Mouse (Mus musculus) heart, adult 2 months (tissue): ENCODE measurements around the gene Nbeal1. TPM values are rescaled to one million over a fixed set of nuclear protein-coding genes. Genes with fewer than 3 reads are reported as not detected.

Experiments used
- DNase-seq, 2 experiments: peaks; one replicate each; pipeline ENCODE4 v3.0.0; 2021
- H3K27ac ChIP-seq: fragments of 200-600 bp; 2 replicates; pipeline ENCODE4 v1.8.1; 2022
- H3K27me3 ChIP-seq: fragments of 200-500 bp; 2 replicates; pipeline ENCODE4 v1.6.1; 2012; ENCODE audit warnings: mild to moderate bottlenecking, low read length, inconsistent platforms, mixed read lengths; ENCODE audit not compliant: control insufficient read depth, insufficient read depth
- H3K36me3 ChIP-seq: fragments of 200-500 bp; 2 replicates; pipeline ENCODE4 v1.6.1; 2012; ENCODE audit warnings: low read length, inconsistent platforms; ENCODE audit not compliant: control insufficient read depth, insufficient read depth
- H3K4me1 ChIP-seq: fragments of 200-500 bp; 2 replicates; pipeline ENCODE4 v1.6.1; 2011; ENCODE audit warnings: low read length; ENCODE audit not compliant: control insufficient read depth, insufficient read depth
- H3K4me3 ChIP-seq: fragments of 200-600 bp; 2 replicates; pipeline ENCODE4 v1.8.1; 2022
- H3K79me2 ChIP-seq: fragments of 200-500 bp; replicated peaks from 2 replicates; pipeline ENCODE4 v1.6.1; 2012; ENCODE audit warnings: mild to moderate bottlenecking, inconsistent platforms, low read length, moderate library complexity, mixed read lengths; ENCODE audit not compliant: control insufficient read depth, insufficient read depth
- H3K9ac ChIP-seq: fragments of 200-500 bp; 2 replicates; pipeline ENCODE4 v1.6.1; 2012; ENCODE audit warnings: low read depth, mild to moderate bottlenecking, control low read depth, inconsistent platforms, low read length, mixed read lengths
- CTCF ChIP-seq: fragments of 200-600 bp; IDR thresholded peaks from 2 replicates; pipeline ENCODE4 v1.8.1; 2022; ENCODE audit warnings: antibody characterized with exemption, mild to moderate bottlenecking, moderate library complexity
- EP300 ChIP-seq: fragments of 200-500 bp; IDR thresholded peaks from 2 replicates; pipeline ENCODE4 v1.6.1; 2011; ENCODE audit warnings: low read depth, low read length, control low read depth; ENCODE audit not compliant: insufficient read depth
- POLR2A ChIP-seq: fragments of 200-500 bp; IDR thresholded peaks from 2 replicates; pipeline ENCODE4 v1.6.1; 2011; ENCODE audit warnings: mild to moderate bottlenecking, low read depth, low read length, control low read depth; ENCODE audit not compliant: insufficient read depth
- WGBS: fragments of 180-500 bp; shearing (Covaris S2); methylation state at CpG from one replicate; pipeline ENCODE4 v1.1.7; 2018; 5-methylcytosine and 5-hydroxymethylcytosine counted together
- intact Hi-C: fragments of 180-260 bp; cut with DNase I; formaldehyde crosslinking; loops from one replicate; pipeline ENCODE4 v1.15.1; 2025
- polyA plus RNA-seq: library from polyadenylated mRNA; depleted of rRNA; stranded (reverse); fragments of >200 nt; gene quantifications from 2 replicates; pipeline ENCODE4 v1.2.3, GENCODE M21; 2012
- total RNA-seq, 2 experiments: library from RNA; stranded (reverse); gene quantifications; 2 replicates each; pipeline ENCODE4 v1.2.3; 2021

Nbeal1 gene
- total and polyA plus RNA-seq, 3 experiments, result 3.8 to 49.1 (median 42.8) TPM

DNA sequence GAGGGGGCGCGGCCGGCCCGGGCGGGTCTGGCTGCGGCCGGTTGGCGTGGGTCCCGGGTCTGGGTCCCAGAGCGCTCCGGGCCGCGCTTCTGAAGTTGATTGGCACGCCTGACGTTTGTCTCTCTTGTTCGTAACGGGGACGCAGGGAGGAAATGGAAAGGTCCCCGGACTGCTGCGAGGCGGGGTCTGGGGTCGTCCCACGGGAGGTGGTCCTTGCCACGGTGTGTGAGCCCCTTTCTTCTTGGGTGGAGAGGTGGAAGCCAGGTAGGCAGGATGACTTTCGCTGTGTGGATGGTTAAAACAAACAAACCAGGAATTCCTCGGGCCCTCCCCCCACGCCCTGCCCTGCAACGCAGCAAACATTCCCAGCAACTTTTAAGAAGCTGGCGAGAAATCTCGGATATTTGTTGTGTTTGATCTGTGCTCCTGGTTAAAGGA, 404 bp downstream of the Nbeal1 start:
- H3K79me2 ChIP-seq, result no peaks in the 10 kb centered on the region
- H3K4me3 ChIP-seq, result peak overlapping the region; percentile 69
- peaks cover 20% of the 10 kb centered on the region for H3K36me3 ChIP-seq
- under 1% methylated on average over 29 of the region's 30 CpGs for whole genome bisulfite sequencing
- no peak for DNase-seq
- H3K9ac ChIP-seq, result peak overlapping the region; percentile 96
- H3K4me1 ChIP-seq, result peaks cover 5% of the 10 kb centered on the region
- H3K27ac ChIP-seq, result peak overlapping the region; percentile 99
- TF ChIP-seq EP300, result peak; percentile 18; the same call in 1 of the 2 replicates
- no peak for TF ChIP-seq CTCF
- TF ChIP-seq POLR2A, result peak; percentile 26; the same call in 1 of the 2 replicates
- H3K27me3 ChIP-seq, result no peaks in the 10 kb centered on the region
- intact Hi-C loops, result loop anchor here (5.0 kb wide), 1 partner anchor 84 kb away; the partner anchor contains the start of genes Carf and Wdr12

DNA sequence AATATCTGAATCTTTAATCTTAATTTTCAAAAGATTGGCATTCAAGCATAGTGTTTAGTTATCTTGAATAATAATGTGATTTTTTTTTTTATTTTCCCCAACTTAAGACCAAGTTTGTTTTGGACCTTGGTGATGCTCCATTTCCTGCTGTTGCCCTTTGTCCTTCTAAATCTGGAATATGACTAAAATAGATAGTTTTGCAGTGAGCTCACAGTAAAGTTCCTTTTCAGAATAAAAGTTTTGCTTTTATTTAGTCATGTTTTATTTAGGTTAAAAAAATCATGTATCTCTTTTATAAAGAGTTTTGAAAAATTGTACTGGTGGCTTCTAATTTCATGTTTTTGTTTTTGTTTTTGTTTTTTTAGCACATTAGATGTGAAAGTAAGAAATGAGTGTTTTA, 8.1 kb downstream of the Nbeal1 start:
- Histone ChIP-seq H3K27me3 (no peaks in the 10 kb centered on the region), H3K36me3 (peaks cover 34% of the 10 kb centered on the region), H3K27ac (peak overlapping the region; percentile 59), H3K4me1 (peaks cover 6% of the 10 kb centered on the region), H3K79me2 (no peaks in the 10 kb centered on the region), H3K4me3 (no peak overlapping the region), H3K9ac (no peak overlapping the region)
- TF ChIP-seq CTCF, result no peak
- TF ChIP-seq EP300, result no peak
- TF ChIP-seq POLR2A, result no peak
- no peak for DNase-seq
- intact Hi-C loops, result no loop called here

DNA sequence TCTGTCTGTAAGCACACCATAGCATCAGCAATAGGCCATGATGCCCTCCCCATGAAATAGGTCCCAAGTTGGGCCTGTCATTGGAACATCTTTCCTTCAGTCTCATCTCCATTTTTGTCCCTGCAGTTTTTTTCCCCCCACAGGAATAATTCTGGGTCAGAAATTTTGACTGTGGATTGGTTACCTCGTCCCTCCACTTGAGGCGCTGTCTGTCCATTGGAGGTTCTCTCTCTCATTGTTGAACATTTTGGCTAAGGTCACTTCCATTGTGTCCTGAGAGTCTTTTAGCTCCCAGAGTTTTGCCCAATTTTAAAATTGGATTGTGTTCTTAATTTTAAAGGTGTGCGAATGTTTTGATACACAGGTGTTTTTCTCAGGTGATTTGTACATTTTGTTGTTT, 16.4 kb downstream of the Nbeal1 start:
- no peaks in the 10 kb centered on the region for H3K27me3 ChIP-seq
- WGBS, result 84% methylated on average over 3 of the region's 3 CpGs
- no peak overlapping the region for H3K9ac ChIP-seq
- H3K36me3 ChIP-seq, result peaks cover 20% of the 10 kb centered on the region
- no peak overlapping the region for H3K27ac ChIP-seq
- no peak overlapping the region for H3K4me3 ChIP-seq
- H3K4me1 ChIP-seq, result no peaks in the 10 kb centered on the region; the same call in 1 of the 2 replicates
- intact Hi-C loops, result no loop called here
- TF ChIP-seq POLR2A (no peak), CTCF (peak; percentile 62)
- DNase-seq, result no peak
- H3K79me2 ChIP-seq, result no peaks in the 10 kb centered on the region; the same call in 1 of the 2 replicates

DNA sequence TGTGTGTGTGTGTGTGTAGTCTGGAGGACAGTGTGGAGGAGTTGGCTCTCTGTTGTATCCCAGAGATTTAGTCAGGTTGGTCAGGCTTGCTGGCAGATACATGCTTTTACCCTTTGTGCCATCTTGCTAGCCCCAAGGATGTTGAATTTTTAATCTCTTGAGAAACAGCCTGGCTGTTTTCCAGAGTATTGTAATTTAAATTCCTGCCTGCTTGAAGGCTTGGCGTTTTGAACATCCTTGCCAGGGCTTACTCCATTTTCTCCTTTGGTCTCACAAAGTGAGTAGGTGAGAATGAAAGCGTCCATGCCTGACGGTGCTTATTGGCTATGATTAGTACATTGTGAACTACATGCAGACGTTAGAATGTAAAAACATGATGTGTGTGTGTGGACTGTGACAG, 18.6 kb downstream of the Nbeal1 start:
- Histone ChIP-seq H3K27ac (no peak overlapping the region), H3K9ac (no peak overlapping the region), H3K4me3 (no peak overlapping the region), H3K79me2 (peaks cover 1% of the 10 kb centered on the region; the same call in 1 of the 2 replicates), H3K36me3 (peaks cover 23% of the 10 kb centered on the region), H3K4me1 (no peaks in the 10 kb centered on the region; the same call in 1 of the 2 replicates), H3K27me3 (no peaks in the 10 kb centered on the region)
- DNase-seq, result no peak
- intact Hi-C loops, result no loop called here
- TF ChIP-seq EP300 (no peak), POLR2A (no peak), CTCF (no peak)
- WGBS, result 35% methylated on average over 4 of the region's 4 CpGs

DNA sequence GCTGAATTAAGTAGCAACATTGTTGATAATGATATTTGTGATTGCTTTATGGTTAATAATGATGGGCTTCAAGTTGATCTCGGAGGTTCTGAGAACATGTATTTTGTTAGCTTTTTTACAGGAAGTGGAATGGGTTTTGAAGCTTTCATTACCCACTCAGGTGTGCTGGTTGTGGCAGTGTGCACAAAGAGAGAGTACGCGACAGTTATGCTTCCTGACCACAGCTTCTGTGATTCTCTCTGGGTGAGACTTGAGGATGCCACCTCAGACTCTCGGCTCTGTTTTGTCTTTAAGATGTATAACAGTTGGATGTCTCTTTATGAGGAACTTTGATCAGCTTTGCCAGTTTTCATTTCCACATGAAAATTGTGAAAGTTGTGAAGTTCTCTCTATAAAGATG, 55.9 kb downstream of the Nbeal1 start:
- DNase-seq, result no peak
- Histone ChIP-seq H3K36me3 (peaks cover 2% of the 10 kb centered on the region; the same call in 1 of the 2 replicates), H3K27me3 (no peaks in the 10 kb centered on the region), H3K4me3 (no peak overlapping the region), H3K79me2 (no peaks in the 10 kb centered on the region), H3K27ac (no peak overlapping the region), H3K9ac (no peak overlapping the region), H3K4me1 (no peaks in the 10 kb centered on the region)
- TF ChIP-seq POLR2A, result no peak
- no peak for TF ChIP-seq CTCF
- no peak for TF ChIP-seq EP300
- WGBS, result 93% methylated on average over 4 of the region's 4 CpGs
- intact Hi-C loops, result no loop called here

DNA sequence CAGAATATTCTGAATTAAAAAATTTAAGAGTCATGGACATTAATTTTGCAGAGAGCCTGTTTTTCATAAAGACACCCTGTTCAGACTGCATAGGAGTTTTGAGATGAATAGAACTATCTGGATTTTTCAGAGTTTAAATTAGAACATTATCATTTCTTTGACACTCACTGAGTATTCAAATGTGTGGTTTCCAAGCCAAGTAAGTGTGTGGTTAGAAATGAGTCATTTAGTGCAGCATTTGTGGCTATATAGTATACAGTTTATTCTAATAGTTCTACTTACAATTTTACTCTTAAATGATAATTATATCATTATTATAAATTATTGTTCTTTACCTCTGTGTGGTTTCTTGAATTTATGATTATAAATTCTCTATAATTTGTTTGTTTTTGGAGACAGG, 60.0 kb downstream of the Nbeal1 start:
- Histone ChIP-seq H3K4me3 (no peak overlapping the region), H3K36me3 (no peaks in the 10 kb centered on the region; the same call in none of the 2 replicates), H3K27ac (no peak overlapping the region), H3K27me3 (no peaks in the 10 kb centered on the region), H3K4me1 (no peaks in the 10 kb centered on the region), H3K9ac (no peak overlapping the region), H3K79me2 (no peaks in the 10 kb centered on the region)
- no peak for DNase-seq
- TF ChIP-seq EP300 (no peak), CTCF (no peak), POLR2A (no peak)
- intact Hi-C loops, result loop anchor here (5.0 kb wide), 1 partner anchor 83 kb away; no protein-coding TSS in a partner anchor
